Mouse (Mus musculus) adrenal gland, postnatal 36 days (tissue): ENCODE results near the gene Dnaja3. TPM values are rescaled to one million over a fixed set of nuclear protein-coding genes. Genes with fewer than 3 reads are reported as not detected.
"Not testable (repeated sequence)": the region's sequence is repeated elsewhere in the genome, so short reads cannot be mapped to it uniquely, and the experiment has no call there.

Experiments used
- DNase-seq, 2 experiments: peaks; one replicate each; pipeline ENCODE4 v3.0.0; 2021; ENCODE audit warnings: mixed read lengths in 1 of 2
- total RNA-seq, 2 experiments: library from RNA; stranded (reverse); gene quantifications; 2 replicates each; pipeline ENCODE4 v1.2.3; 2021

Gene Dnaja3
- total RNA-seq, 2 experiments from 2014 or later = 118 to 143 TPM

DNA sequence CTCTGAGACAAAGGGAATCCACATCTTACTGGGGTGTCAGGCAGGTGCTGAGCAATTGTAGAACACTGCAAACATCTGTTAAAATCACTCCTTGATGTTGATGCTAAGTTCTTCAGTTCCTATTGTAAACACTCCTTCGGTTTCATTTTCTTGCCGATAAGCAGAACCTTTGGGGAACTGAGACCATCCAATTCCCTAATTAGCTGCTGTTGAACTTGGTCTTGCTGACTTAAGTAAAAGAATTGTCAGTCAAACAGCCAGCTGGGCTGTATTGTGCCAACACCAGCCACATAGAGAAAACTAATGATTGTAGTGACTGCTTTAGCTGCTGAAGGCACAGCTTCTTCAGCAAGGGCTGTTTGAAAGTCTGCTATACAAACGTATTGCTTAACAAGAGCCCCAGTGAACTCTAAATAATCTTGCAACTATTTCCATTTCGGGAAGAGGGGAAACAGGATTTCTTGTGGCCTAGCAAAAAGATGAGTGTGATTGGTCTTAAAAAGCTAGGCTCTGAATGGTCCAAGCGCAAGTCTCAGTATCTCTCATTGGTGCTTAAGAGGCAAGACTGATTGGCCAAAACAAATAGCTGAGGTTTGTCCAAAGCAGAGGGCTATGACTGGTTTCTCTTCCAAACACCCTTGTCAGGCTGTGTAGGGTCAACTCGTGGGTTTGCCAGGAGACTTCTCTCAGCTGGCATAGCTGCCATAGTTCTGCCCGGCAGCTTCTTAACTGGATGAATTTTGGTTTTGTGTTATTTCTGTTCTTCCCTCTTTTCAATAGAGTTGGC lies 82.5 kb downstream of the Dnaja3 start:
- DNase-seq = no peak

DNA sequence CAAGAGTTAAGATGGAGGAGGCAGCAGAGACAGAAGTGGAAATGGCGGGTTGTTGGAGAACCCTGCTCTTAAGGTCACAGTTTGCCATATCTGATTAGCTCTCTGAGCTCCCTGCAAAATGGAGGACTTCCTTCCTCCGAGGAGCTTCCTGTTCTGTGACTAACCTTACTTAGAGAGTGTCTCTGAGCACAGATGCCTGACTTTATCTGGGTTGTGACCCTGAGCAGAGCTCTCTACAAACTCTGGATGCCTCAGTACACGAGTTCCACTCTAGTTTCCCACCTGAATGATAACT lies 83.1 kb downstream of the Dnaja3 start:
- DNase-seq = no peak

DNA sequence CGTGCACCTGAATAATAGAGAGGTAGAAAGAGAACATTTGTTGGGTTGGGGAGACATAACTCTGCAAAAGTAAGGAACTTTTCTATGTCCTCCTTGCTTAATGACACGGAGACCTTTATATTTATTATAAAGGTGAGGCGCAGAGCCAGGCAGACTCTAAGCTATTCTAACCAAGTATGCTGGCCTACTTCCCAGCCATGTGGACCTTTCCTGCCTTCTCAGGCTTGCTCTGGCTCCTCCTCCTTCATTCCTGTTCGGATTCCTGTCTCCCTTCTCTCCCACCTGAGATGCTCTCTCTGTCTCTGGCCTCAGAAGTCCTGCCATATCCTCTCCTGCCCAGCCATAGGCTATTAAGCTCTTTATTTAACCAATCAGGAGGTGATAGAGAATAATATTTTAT lies 85.5 kb downstream of the Dnaja3 start:
- no peak for DNase-seq

GRCm38 (mm10) chr16:4725780-4726527 lies 86.2 kb downstream of the Dnaja3 start, which contains the start of gene Hmox2:
TSS of gene Hmox2 (plus strand) at chr16:4726361.
- DNase-seq = peak; percentile 96 to 98

DNA sequence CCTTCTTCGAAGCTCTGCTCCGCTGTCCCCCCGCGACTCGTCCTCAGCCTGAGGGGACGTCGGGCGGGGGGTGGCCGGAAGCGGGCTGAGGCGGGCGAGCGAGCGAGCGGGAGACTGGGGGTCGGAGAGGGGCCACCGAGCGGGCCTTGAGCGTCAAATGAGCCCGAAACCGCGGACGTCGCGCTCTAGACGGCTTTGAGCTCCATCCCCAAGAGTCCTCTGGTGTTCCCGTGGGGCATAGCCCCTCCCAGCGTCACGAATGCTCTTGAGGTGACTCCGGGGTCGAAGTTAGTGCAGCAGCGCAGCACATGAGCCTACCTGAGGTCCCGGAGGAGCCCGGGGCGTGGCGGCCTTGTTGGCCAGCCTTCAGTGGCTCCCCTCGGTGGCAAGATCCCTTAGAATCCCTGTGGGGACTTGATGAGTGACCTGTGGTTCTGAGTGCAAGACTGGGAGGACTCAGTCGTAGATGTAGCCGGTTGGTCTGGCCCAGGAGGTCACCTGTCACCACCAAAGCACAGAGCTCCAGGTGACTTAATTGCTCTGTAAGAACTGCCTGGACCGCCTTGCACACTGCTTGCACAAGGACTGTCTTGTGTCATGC lies 86.8 kb downstream of the Dnaja3 start:
- peak; percentile 19 to 66 for DNase-seq

- DNase-seq = no peak
These were observed 87.7 kb downstream of the Dnaja3 start for GRCm38 (mm10) chr16:4727526-4727925.

- DNase-seq = no peak
These were observed 88.2 kb downstream of the Dnaja3 start for GRCm38 (mm10) chr16:4727963-4728362.

- no peak for DNase-seq
These were observed 91.1 kb downstream of the Dnaja3 start for GRCm38 (mm10) chr16:4730776-4731358.

DNA sequence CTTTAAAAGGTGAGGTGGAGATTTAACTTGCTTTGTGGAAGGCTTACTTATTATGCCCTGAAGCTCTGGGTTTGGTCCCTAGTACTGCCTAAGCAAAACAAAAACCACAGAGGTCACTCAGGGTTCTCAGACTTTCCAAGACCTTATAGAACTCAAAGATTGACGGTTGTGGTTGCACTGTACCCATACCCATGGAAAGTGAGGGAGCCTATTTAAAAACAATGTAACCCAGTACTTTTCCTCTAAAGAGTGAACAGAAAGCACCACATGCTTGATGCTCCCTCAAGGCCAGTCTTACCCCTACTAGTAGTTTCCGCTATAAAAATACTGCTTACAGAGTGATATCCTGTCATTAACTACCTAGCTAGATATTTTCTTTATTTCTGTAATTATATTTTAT lies 96.5 kb downstream of the Dnaja3 start:
- DNase-seq = no peak

- no peak for DNase-seq
These were observed 100.2 kb downstream of the Dnaja3 start for GRCm38 (mm10) chr16:4739994-4740393.

DNA sequence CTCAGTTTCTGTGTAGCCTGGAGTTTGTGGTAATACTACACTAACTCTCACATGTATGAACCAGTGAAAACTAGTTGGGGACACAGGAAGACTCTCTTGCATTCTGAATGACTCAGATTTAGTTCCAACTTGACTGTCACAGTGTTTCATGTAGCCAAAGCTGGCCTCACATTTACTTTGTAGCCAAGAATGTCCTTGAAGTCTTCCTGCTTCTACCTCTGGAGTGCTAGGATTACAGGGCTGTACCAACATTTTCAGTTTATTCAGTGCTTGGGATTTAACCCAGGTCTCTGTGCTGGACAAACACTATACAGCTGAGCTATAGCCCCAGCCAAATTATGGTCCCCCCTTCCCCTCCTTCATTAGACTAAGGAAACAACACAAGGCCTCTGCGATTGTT lies 102.4 kb downstream of the Dnaja3 start:
- DNase-seq = no peak

GRCm38 (mm10) chr16:4752155-4752554 lies 112.4 kb downstream of the Dnaja3 start:
- DNase-seq = no peak

- DNase-seq = no peak
These were observed 114.3 kb downstream of the Dnaja3 start for GRCm38 (mm10) chr16:4754045-4754444.

- DNase-seq = not testable (repeated sequence)
These were observed 117.0 kb downstream of the Dnaja3 start for GRCm38 (mm10) chr16:4756660-4757335.

Other genes with a start within 250 kb of the Dnaja3 start
- gene Adcy9, start 219.5 kb upstream of the Dnaja3 start, total RNA-seq = 10 to 100 TPM; 55.5 to 76.6 TPM
- 1 to 10 TPM; 6.7 to 8.2 TPM for gene Srl, start 98.2 kb upstream of the Dnaja3 start, total RNA-seq
- 1 to 10 TPM; 3.2 to 7.9 TPM for gene Tfap4, start 80.1 kb upstream of the Dnaja3 start, total RNA-seq
- gene Glis2, start 45.3 kb upstream of the Dnaja3 start, total RNA-seq = 10 to 100 TPM; 19.9 to 20.1 TPM
- 100 to 1,000 TPM in 1 of 2 experiments, 10 to 100 TPM in 1; 95.3 to 109 TPM for gene Pam16, start 15.0 kb upstream of the Dnaja3 start, total RNA-seq
- gene Vasn, start within 50 bp of the Dnaja3 start, total RNA-seq = 10 to 100 TPM in 1 of 2 experiments, 1 to 10 TPM in 1; 8.9 to 15.1 TPM
- gene Coro7, start 39.8 kb downstream of the Dnaja3 start, total RNA-seq = 10 to 100 TPM; 24.6 to 25.1 TPM
- gene Nmral1, start 79.4 kb downstream of the Dnaja3 start, total RNA-seq = 1 to 10 TPM; 3.9 to 4.0 TPM
- 100 to 1,000 TPM in 1 of 2 experiments, 10 to 100 TPM in 1; 57.3 to 106 TPM for gene Hmox2, start 86.4 kb downstream of the Dnaja3 start, total RNA-seq
- 100 to 1,000 TPM in 1 of 2 experiments, 10 to 100 TPM in 1; 99.9 to 114 TPM for gene Cdip1, start 150.3 kb downstream of the Dnaja3 start, total RNA-seq
- not detected for gene 4930562C15Rik, start 195.4 kb downstream of the Dnaja3 start, total RNA-seq
- 10 to 100 TPM; 29.2 to 36.1 TPM for gene Ubald1, start 240.3 kb downstream of the Dnaja3 start, total RNA-seq
- 10 to 100 TPM; 72.9 to 79.3 TPM for gene Mgrn1, start 246.3 kb downstream of the Dnaja3 start, total RNA-seq